Mouse (Mus musculus) ES-Bruce4 (cell line): ENCODE data around the gene Sema5b. TPM values are rescaled to one million over a fixed set of nuclear protein-coding genes. Genes with fewer than 3 reads are reported as not detected.

ENCODE experiments used
- H3K27ac ChIP-seq: 2 replicates; pipeline ENCODE4 v1.5.1; 2012; ENCODE audit warnings: low read length, inconsistent platforms; ENCODE audit not compliant: insufficient read depth
- H3K27me3 ChIP-seq: 2 replicates; pipeline ENCODE4 v1.6.1; 2012; ENCODE audit warnings: mild to moderate bottlenecking, low read length, inconsistent platforms; ENCODE audit not compliant: control insufficient read depth, poor library complexity, insufficient read depth, severe bottlenecking
- H3K36me3 ChIP-seq: 2 replicates; pipeline ENCODE4 v1.6.1; 2012; ENCODE audit warnings: inconsistent platforms, mild to moderate bottlenecking, low read length, moderate library complexity; ENCODE audit not compliant: control insufficient read depth, poor library complexity, insufficient read depth, severe bottlenecking
- H3K4me1 ChIP-seq: one replicate; pipeline ENCODE4 v1.8.1; 2011; ENCODE audit warnings: low read length; ENCODE audit not compliant: control insufficient read depth, insufficient read depth
- H3K4me3 ChIP-seq: 2 replicates; pipeline ENCODE4 v1.5.1; 2011; ENCODE audit warnings: low read depth, mild to moderate bottlenecking, low read length
- H3K9ac ChIP-seq: 2 replicates; pipeline ENCODE4 v1.6.1; 2012; ENCODE audit warnings: low read depth, mild to moderate bottlenecking, inconsistent platforms; ENCODE audit not compliant: poor library complexity, severe bottlenecking
- H3K9me3 ChIP-seq: replicated peaks from 2 replicates; pipeline ENCODE4 v1.6.1; 2012; ENCODE audit warnings: mild to moderate bottlenecking, low read length, inconsistent platforms; ENCODE audit not compliant: control insufficient read depth, poor library complexity, insufficient read depth, severe bottlenecking
- CTCF ChIP-seq: IDR thresholded peaks from one replicate; pipeline ENCODE4 v1.8.1; 2011; ENCODE audit warnings: low read depth, low read length
- EP300 ChIP-seq: IDR thresholded peaks from 2 replicates; pipeline ENCODE4 v1.6.1; 2011; ENCODE audit warnings: low read depth, low read length; ENCODE audit not compliant: insufficient read depth
- POLR2A ChIP-seq: IDR thresholded peaks from one replicate; pipeline ENCODE4 v1.8.1; 2011; ENCODE audit warnings: low read length; ENCODE audit not compliant: insufficient read depth
- polyA plus RNA-seq: library from polyadenylated mRNA; stranded (reverse); fragments of >200 nt; gene quantifications from 2 replicates; pipeline ENCODE4 v1.2.4, GENCODE M21; 2011; ENCODE audit warnings: low read depth; ENCODE audit not compliant: missing spikeins, insufficient read depth, insufficient read length

Gene Sema5b
- polyA plus RNA-seq, 1 experiment, result 1.6 TPM

GRCm38 (mm10) chr16:35601426-35601825 is 60.5 kb downstream of the Sema5b start:
- Histone ChIP-seq H3K27ac (no peak overlapping the region), H3K9ac (no peak overlapping the region), H3K4me3 (no peak overlapping the region), H3K9me3 (no peaks in the 10 kb centered on the region), H3K27me3 (no peaks in the 10 kb centered on the region), H3K36me3 (no peaks in the 10 kb centered on the region), H3K4me1 (peaks cover 8% of the 10 kb centered on the region)
- no peak for TF ChIP-seq POLR2A
- TF ChIP-seq EP300, result no peak
- TF ChIP-seq CTCF, result no peak

- H3K36me3 ChIP-seq, result no peaks in the 10 kb centered on the region
- no peaks in the 10 kb centered on the region for H3K27me3 ChIP-seq
- TF ChIP-seq CTCF (no peak), EP300 (no peak), POLR2A (no peak)
- H3K9me3 ChIP-seq, result no peaks in the 10 kb centered on the region
- H3K4me1 ChIP-seq, result peaks cover 8% of the 10 kb centered on the region
- no peak overlapping the region for H3K4me3 ChIP-seq
- H3K9ac ChIP-seq, result no peak overlapping the region
- H3K27ac ChIP-seq, result no peak overlapping the region
Measured at GRCm38 (mm10) chr16:35602529-35602928, 61.6 kb downstream of the Sema5b start.

- Histone ChIP-seq H3K27me3 (no peaks in the 10 kb centered on the region), H3K4me1 (peaks cover 8% of the 10 kb centered on the region), H3K27ac (no peak overlapping the region), H3K9me3 (no peaks in the 10 kb centered on the region), H3K36me3 (no peaks in the 10 kb centered on the region), H3K4me3 (no peak overlapping the region), H3K9ac (no peak overlapping the region)
- TF ChIP-seq POLR2A, result no peak
- TF ChIP-seq EP300, result no peak
- no peak for TF ChIP-seq CTCF
Measured at GRCm38 (mm10) chr16:35603729-35604522, 63.0 kb downstream of the Sema5b start.

- no peak for TF ChIP-seq POLR2A
- no peak for TF ChIP-seq CTCF
- no peak overlapping the region for H3K4me3 ChIP-seq
Measured at GRCm38 (mm10) chr16:35607250-35607649, 66.3 kb downstream of the Sema5b start.

GRCm38 (mm10) chr16:35608244-35608643 is 67.3 kb downstream of the Sema5b start:
- TF ChIP-seq CTCF (no peak), EP300 (no peak), POLR2A (no peak)
- Histone ChIP-seq H3K27ac (no peak overlapping the region), H3K9ac (no peak overlapping the region), H3K4me1 (peaks cover 4% of the 10 kb centered on the region), H3K27me3 (no peaks in the 10 kb centered on the region), H3K4me3 (no peak overlapping the region), H3K9me3 (no peaks in the 10 kb centered on the region), H3K36me3 (no peaks in the 10 kb centered on the region)

More at GRCm38 (mm10) chr16:35607250-35607649, 66.3 kb downstream of the Sema5b start:
- Histone ChIP-seq H3K4me1 (peaks cover 4% of the 10 kb centered on the region), H3K9me3 (no peaks in the 10 kb centered on the region), H3K27ac (no peak overlapping the region), H3K9ac (no peak overlapping the region), H3K27me3 (no peaks in the 10 kb centered on the region), H3K36me3 (no peaks in the 10 kb centered on the region)

GRCm38 (mm10) chr16:35609561-35609960 is 68.6 kb downstream of the Sema5b start:
- Histone ChIP-seq H3K4me1 (peaks cover 4% of the 10 kb centered on the region), H3K36me3 (no peaks in the 10 kb centered on the region)
- TF ChIP-seq CTCF, result no peak
- no peak for TF ChIP-seq POLR2A
- no peak for TF ChIP-seq EP300

More at GRCm38 (mm10) chr16:35609561-35609960, 68.6 kb downstream of the Sema5b start:
- no peak overlapping the region for H3K4me3 ChIP-seq
- H3K9me3 ChIP-seq, result no peaks in the 10 kb centered on the region
- no peak overlapping the region for H3K9ac ChIP-seq
- no peak overlapping the region for H3K27ac ChIP-seq
- H3K27me3 ChIP-seq, result no peaks in the 10 kb centered on the region
